Mouse (Mus musculus) B cell, adult 2 months (primary cell): ENCODE measurements at regions not wholly inside any gene's neighbourhood (a gene's known extent, or its start where the extent isn't known, plus 50 kb on each side); places are given as distances from the start of the nearest gene placed in this dataset.
"Not testable (repeated sequence)": the region's sequence is repeated elsewhere in the genome, so short reads cannot be mapped to it uniquely, and the experiment has no call there.

Experiments used
- DNase-seq, 2 experiments: peaks; one replicate each; pipeline ENCODE4 v3.0.0; 2022

GRCm38 (mm10) chr16:12811088-12811487 lies 298.4 kb upstream of the Ercc4 start:
- DNase-seq = no peak

GRCm38 (mm10) chr16:12824646-12825045 lies 284.8 kb upstream of the Ercc4 start:
- DNase-seq = no peak

- no peak for DNase-seq
Measured at GRCm38 (mm10) chr16:12826222-12826621, 283.3 kb upstream of the Ercc4 start.

- not testable (repeated sequence) for DNase-seq
Measured at GRCm38 (mm10) chr16:12831308-12831707, 278.2 kb upstream of the Ercc4 start.

- no peak for DNase-seq
Measured at GRCm38 (mm10) chr16:12856356-12856755, 253.1 kb upstream of the Ercc4 start.

GRCm38 (mm10) chr16:12859714-12860355 lies 249.6 kb upstream of the Ercc4 start:
- DNase-seq = no peak

GRCm38 (mm10) chr16:12862561-12862960 lies 246.9 kb upstream of the Ercc4 start:
- no peak for DNase-seq

- DNase-seq = not testable (repeated sequence)
Measured at GRCm38 (mm10) chr16:12878326-12878725, 231.2 kb upstream of the Ercc4 start.

- DNase-seq = no peak
Measured at GRCm38 (mm10) chr16:12880011-12880410, 229.5 kb upstream of the Ercc4 start.

- DNase-seq = no peak
Measured at GRCm38 (mm10) chr16:12880481-12880880, 229.0 kb upstream of the Ercc4 start.

GRCm38 (mm10) chr16:12882690-12883089 lies 226.8 kb upstream of the Ercc4 start:
- DNase-seq = no peak

- no peak for DNase-seq
Measured at GRCm38 (mm10) chr16:12884556-12884955, 224.9 kb upstream of the Ercc4 start.

- no peak for DNase-seq
Measured at GRCm38 (mm10) chr16:12886127-12886526, 223.4 kb upstream of the Ercc4 start.

- no peak for DNase-seq
Measured at GRCm38 (mm10) chr16:12887381-12887780, 222.1 kb upstream of the Ercc4 start.

GRCm38 (mm10) chr16:12890094-12890493 lies 219.4 kb upstream of the Ercc4 start:
- DNase-seq = no peak

- DNase-seq = no peak
Measured at GRCm38 (mm10) chr16:12890545-12890944, 218.9 kb upstream of the Ercc4 start.

GRCm38 (mm10) chr16:12892658-12893305 lies 216.7 kb upstream of the Ercc4 start:
- DNase-seq = no peak

GRCm38 (mm10) chr16:12897267-12897666 lies 212.2 kb upstream of the Ercc4 start:
- no peak for DNase-seq

- no peak for DNase-seq
Measured at GRCm38 (mm10) chr16:12900670-12901069, 208.8 kb upstream of the Ercc4 start.

GRCm38 (mm10) chr16:12901096-12901995 lies 208.1 kb upstream of the Ercc4 start:
- DNase-seq = no peak

GRCm38 (mm10) chr16:12901996-12902319 lies 207.5 kb upstream of the Ercc4 start:
- DNase-seq = no peak

GRCm38 (mm10) chr16:12903161-12903560 lies 206.3 kb upstream of the Ercc4 start:
- DNase-seq = no peak

- no peak for DNase-seq
Measured at GRCm38 (mm10) chr16:12904937-12905336, 204.5 kb upstream of the Ercc4 start.

GRCm38 (mm10) chr16:12924668-12925067 lies 184.8 kb upstream of the Ercc4 start:
- no peak for DNase-seq
